Mouse (Mus musculus) midbrain, embryonic 13.5 days (tissue): ENCODE measurements at regions not wholly inside any gene's neighbourhood (a gene's known extent, or its start where the extent isn't known, plus 50 kb on each side); places are given as distances from the start of the nearest gene placed in this dataset.

ENCODE experiments used
- ATAC-seq: fragments of 200-750 bp; cut with Nextera tagmentation; 2 replicates; pipeline ENCODE4 v1.8.0; 2017; ENCODE audit warnings: mild to moderate bottlenecking, moderate TSS enrichment, moderate library complexity
- H3K27ac ChIP-seq: fragments of 300-500 bp; sonication (generic); 2 replicates; pipeline ENCODE4 v1.5.1; 2015; ENCODE audit warnings: inconsistent platforms, mild to moderate bottlenecking, moderate library complexity
- H3K27me3 ChIP-seq: fragments of 300-500 bp; sonication (generic); 2 replicates; pipeline ENCODE4 v1.6.1; 2015; ENCODE audit warnings: mild to moderate bottlenecking, inconsistent platforms
- H3K36me3 ChIP-seq: fragments of 300-500 bp; sonication (generic); 2 replicates; pipeline ENCODE4 v1.6.1; 2015; ENCODE audit warnings: mild to moderate bottlenecking, inconsistent platforms
- H3K4me1 ChIP-seq: fragments of 300-500 bp; sonication (generic); replicated peaks from 2 replicates; pipeline ENCODE4 v1.6.1; 2015; ENCODE audit warnings: inconsistent platforms
- H3K4me2 ChIP-seq: fragments of 300-500 bp; sonication (generic); replicated peaks from 2 replicates; pipeline ENCODE4 v1.6.1; 2015; ENCODE audit warnings: moderate library complexity, mild to moderate bottlenecking, inconsistent platforms
- H3K4me3 ChIP-seq: fragments of 300-500 bp; sonication (generic); replicated peaks from 2 replicates; pipeline ENCODE4 v1.5.1; 2015; ENCODE audit warnings: mild to moderate bottlenecking, inconsistent platforms
- H3K9ac ChIP-seq: fragments of 300-500 bp; sonication (generic); replicated peaks from 2 replicates; pipeline ENCODE4 v1.6.1; 2015; ENCODE audit warnings: mild to moderate bottlenecking, inconsistent platforms
- H3K9me3 ChIP-seq: fragments of 300-500 bp; sonication (generic); 2 replicates; pipeline ENCODE4 v1.6.1; 2016; ENCODE audit warnings: mild to moderate bottlenecking, inconsistent platforms
- WGBS: fragments of 180-500 bp; shearing (Covaris S2); methylation state at CpG from one replicate; pipeline ENCODE4 v1.1.7; 2015; 5-methylcytosine and 5-hydroxymethylcytosine counted together

DNA sequence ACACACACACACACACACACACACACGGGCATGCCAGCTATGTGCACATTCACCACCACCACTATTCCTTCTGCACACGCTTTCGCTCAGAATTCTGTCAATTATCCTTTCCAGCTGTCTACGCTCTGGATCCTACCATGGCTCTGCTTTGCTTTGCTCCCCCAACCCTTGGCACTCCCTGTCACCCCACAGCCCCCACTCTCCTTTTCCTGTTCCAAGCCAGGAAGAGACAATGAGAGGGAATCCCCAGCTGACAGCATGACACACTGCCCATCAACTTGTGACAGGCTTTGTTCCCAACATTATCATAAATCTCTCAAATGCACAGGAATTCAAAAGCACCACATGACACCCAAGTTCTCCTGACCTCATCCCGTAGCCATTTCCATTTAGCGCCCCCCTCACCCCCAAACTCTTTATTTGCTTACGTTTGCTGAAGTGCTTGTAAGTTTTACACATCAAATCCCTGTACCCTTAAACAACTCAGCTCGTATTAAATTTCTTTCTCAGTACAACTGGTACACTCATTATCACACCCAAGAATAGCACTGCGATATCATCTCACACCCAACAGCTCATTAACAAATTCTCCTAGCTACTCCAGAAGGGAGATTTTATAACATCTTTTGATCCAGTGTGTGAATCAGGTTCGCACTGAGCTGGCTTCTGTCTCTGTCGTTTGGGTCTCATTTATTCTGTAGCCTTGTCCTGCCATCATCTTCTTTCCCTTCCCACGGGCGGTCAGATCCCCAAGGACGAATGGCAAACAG lies 140.3 kb downstream of the Ptpn20 start:
- no peak overlapping the region for H3K4me3 ChIP-seq
- H3K27me3 ChIP-seq: no peaks in the 10 kb centered on the region
- H3K9ac ChIP-seq: no peak overlapping the region
- peaks cover 18% of the 10 kb centered on the region for H3K4me1 ChIP-seq
- H3K36me3 ChIP-seq: no peaks in the 10 kb centered on the region
- 58% methylated on average over 14 of the region's 14 CpGs for WGBS
- H3K9me3 ChIP-seq: no peaks in the 10 kb centered on the region
- no peak for ATAC-seq
- no peak overlapping the region for H3K4me2 ChIP-seq
- H3K27ac ChIP-seq: no peak overlapping the region

DNA sequence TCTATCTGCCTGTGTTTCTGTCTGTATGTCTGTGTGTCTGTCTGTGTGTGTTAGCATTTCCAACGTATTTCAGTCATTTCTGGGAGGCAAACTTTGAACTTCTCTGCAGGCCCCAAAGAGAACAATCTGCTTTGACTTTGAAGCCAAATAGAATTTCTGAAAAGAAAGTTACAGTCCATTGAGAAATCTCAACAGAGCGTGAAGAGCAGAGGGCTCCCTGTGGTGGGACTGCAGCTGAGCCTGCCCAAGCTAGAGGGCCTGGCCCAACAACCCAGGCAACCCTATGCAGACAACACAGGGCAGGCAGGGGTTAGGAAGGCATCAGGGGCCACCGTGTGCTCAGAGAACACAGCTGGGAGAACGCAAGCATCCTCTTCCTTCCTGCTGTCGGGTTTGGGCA lies 143.7 kb downstream of the Ptpn20 start:
- Histone ChIP-seq H3K36me3 (no peaks in the 10 kb centered on the region), H3K27me3 (no peaks in the 10 kb centered on the region), H3K27ac (no peak overlapping the region), H3K9ac (no peak overlapping the region), H3K4me3 (no peak overlapping the region), H3K4me1 (peaks cover 18% of the 10 kb centered on the region), H3K4me2 (no peak overlapping the region), H3K9me3 (no peaks in the 10 kb centered on the region)
- WGBS: 24% methylated on average over 5 of the region's 5 CpGs
- ATAC-seq: no peak

DNA sequence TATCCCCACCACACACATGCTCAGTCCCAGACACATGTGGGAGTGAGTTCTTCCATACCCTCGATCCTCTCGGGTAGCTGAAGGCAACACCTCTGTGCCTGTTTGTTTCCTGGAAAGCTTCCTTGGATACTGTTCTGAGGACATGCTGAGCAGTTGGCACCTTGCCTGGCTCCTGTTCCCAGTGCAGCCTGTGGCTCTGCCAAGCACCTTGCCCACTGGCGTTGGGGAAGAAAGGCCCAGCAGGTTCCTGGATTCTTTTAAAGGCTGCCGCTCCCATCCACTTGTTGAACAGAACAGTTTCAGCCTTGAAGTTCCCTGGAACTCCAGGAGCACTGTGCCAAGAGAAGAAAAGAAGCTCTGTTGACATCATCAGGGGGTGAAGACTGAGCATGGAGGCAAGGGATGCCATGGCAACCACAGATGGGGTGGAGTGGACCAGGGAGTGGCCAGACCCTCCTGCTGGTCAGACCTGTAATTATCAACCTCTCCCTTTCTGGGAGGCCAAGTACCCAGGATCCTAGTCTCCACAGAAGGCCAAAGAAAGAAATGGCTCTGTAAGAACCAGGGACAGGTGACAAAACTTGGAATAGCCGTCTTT lies 145.5 kb downstream of the Ptpn20 start:
- Histone ChIP-seq H3K4me3 (no peak overlapping the region), H3K4me2 (no peak overlapping the region), H3K27ac (no peak overlapping the region), H3K36me3 (no peaks in the 10 kb centered on the region), H3K27me3 (no peaks in the 10 kb centered on the region), H3K9me3 (no peaks in the 10 kb centered on the region), H3K4me1 (peaks cover 12% of the 10 kb centered on the region), H3K9ac (no peak overlapping the region)
- ATAC-seq: no peak
- WGBS: 62% methylated on average over 5 of the region's 5 CpGs

DNA sequence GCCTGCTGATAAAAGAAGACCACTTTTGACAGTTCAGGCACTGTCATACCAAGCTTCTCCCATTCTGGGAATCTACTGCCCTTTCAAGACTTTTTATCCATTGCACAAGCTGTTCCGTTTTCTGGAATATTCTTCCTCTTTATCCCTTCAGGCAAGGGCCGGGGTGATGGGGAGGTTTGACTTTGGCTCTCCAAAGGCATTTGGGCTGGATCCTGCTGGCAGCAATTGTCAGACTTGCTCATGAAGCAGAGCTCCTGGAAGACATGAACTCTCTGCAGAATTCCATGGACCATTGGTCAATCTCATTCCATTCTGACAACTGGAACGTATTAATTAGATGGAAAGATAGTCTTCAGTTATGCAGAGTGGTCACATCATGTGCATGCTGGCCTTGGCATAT lies 146.6 kb downstream of the Ptpn20 start:
- H3K27me3 ChIP-seq: no peaks in the 10 kb centered on the region
- H3K9me3 ChIP-seq: no peaks in the 10 kb centered on the region
- no peak overlapping the region for H3K4me2 ChIP-seq
- H3K36me3 ChIP-seq: no peaks in the 10 kb centered on the region
- H3K9ac ChIP-seq: no peak overlapping the region
- no peak overlapping the region for H3K27ac ChIP-seq
- ATAC-seq: no peak
- no peak overlapping the region for H3K4me3 ChIP-seq
- WGBS: 89% methylated on average over 3 of the region's 3 CpGs
- H3K4me1 ChIP-seq: peaks cover 9% of the 10 kb centered on the region; the same call in 1 of the 2 replicates

DNA sequence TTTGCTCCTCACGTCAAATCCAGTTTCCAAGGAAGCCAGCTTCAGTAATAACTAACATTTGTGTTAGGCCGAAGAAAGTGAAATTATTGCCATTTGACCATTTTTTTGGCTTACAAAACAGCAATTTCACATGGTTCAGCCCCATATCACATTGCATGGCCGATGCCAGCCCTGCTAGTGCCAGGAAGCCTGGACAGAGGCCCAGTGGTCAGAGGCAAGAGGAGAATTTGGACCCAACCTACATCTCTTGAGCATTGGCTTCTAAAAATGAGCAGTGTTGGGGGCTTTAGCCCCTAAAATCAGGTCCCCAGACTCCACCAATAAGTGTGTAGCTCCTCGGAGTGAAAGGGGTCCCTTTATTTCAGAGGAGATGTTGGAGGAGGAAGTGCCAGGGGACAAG lies 157.2 kb downstream of the Ptpn20 start:
- H3K4me2 ChIP-seq: no peak overlapping the region
- H3K4me1 ChIP-seq: no peaks in the 10 kb centered on the region
- H3K9ac ChIP-seq: no peak overlapping the region
- H3K9me3 ChIP-seq: no peaks in the 10 kb centered on the region
- H3K27ac ChIP-seq: no peak overlapping the region
- no peaks in the 10 kb centered on the region for H3K36me3 ChIP-seq
- 91% methylated on average over 4 of the region's 4 CpGs for WGBS
- no peaks in the 10 kb centered on the region for H3K27me3 ChIP-seq
- no peak for ATAC-seq
- no peak overlapping the region for H3K4me3 ChIP-seq

DNA sequence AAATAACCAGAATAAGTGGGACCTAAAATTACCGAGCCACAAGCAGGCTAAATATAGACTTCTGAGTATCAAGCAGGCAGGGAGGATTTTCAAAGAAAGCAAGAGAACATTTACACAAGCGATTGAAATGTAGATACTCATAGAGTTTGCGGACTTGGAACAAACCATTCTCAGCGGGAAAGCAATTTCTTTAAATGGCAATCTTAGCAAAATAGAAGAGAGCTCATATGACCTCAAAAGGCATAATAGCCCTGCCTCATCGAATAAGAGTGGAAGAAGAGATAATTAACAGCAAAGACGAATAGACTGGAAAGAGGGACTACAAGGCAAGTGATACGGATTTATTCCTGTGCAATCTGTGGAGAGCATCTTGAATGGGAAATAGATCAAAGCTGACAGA lies 163.7 kb upstream of the Gdf10 start:
- H3K4me1 ChIP-seq: no peaks in the 10 kb centered on the region
- H3K4me3 ChIP-seq: no peak overlapping the region
- no peaks in the 10 kb centered on the region for H3K9me3 ChIP-seq
- no peaks in the 10 kb centered on the region for H3K36me3 ChIP-seq
- H3K9ac ChIP-seq: no peak overlapping the region
- H3K4me2 ChIP-seq: no peak overlapping the region
- no peak overlapping the region for H3K27ac ChIP-seq
- no peak for ATAC-seq
- H3K27me3 ChIP-seq: no peaks in the 10 kb centered on the region
- 66% methylated on average over 7 of the region's 7 CpGs for WGBS

DNA sequence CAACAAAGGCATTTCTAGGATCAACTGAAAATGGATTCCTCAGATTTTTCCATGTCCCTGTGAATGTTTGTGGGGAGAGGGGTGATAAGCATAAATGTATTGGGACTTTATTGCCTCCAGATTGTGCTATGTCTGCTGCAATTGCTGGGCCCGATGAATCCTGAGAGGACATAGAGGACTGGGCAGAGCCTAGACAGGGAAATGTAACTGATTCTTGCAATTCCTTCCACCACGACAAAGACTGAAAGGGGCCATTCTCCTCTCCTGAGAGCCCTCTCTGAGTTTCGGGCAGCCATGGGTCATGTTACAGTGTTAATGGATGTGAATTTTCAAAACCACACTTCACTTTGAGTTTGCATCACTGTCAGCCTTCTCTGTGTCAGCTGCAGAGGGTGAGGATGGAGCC lies 159.7 kb upstream of the Gdf10 start:
- WGBS: 72% methylated on average over 3 of the region's 3 CpGs
- Histone ChIP-seq H3K4me1 (no peaks in the 10 kb centered on the region), H3K9ac (no peak overlapping the region), H3K9me3 (no peaks in the 10 kb centered on the region), H3K4me2 (no peak overlapping the region), H3K27ac (no peak overlapping the region), H3K36me3 (no peaks in the 10 kb centered on the region), H3K4me3 (no peak overlapping the region), H3K27me3 (no peaks in the 10 kb centered on the region)
- no peak for ATAC-seq

DNA sequence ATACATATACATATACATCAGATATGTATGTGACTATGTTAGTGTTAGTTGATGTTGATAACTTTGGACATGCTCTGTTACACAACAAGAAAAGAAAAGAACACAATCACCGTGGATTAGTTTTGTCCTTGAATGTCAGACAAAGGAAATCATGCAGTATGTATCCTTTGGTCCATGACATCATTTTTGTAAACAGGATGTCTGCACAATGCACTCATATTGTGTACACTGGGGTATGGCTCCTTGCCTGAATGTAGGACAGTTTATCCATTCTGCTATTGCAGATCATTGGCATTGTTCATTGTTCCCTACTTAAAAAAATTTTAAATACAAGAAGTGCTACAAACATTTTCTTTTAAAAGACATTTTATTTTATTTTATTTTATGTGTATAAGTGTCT lies 157.6 kb upstream of the Gdf10 start:
- Histone ChIP-seq H3K4me3 (no peak overlapping the region), H3K27ac (no peak overlapping the region), H3K36me3 (no peaks in the 10 kb centered on the region), H3K9me3 (no peaks in the 10 kb centered on the region), H3K27me3 (no peaks in the 10 kb centered on the region), H3K9ac (no peak overlapping the region), H3K4me2 (no peak overlapping the region), H3K4me1 (no peaks in the 10 kb centered on the region)
- WGBS: 85% methylated on average over 1 of the region's 1 CpGs
- ATAC-seq: no peak

DNA sequence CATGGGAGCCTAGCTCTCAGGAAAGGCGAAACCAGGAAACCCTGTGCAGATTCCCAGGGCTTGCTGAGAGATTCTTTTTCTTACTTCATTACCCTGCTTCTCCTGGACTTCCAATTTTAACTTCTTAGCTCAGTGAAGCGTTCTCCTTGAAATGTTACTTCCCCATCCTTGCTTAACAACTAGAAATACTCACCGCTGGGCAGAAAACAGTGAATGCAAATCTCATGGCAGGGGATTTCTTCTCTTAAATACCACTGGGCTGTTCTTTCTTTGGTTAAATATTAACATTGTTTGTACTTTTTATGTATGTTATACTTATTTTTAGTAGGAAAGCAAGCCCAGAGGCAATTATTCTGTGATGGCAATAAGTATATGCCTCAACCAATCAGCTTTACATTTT lies 151.0 kb upstream of the Gdf10 start:
- no peak overlapping the region for H3K4me2 ChIP-seq
- no peak overlapping the region for H3K4me3 ChIP-seq
- no peak overlapping the region for H3K27ac ChIP-seq
- no peaks in the 10 kb centered on the region for H3K4me1 ChIP-seq
- no peak for ATAC-seq
- no peaks in the 10 kb centered on the region for H3K9me3 ChIP-seq
- WGBS: 81% methylated on average over 3 of the region's 3 CpGs
- H3K9ac ChIP-seq: no peak overlapping the region
- no peaks in the 10 kb centered on the region for H3K36me3 ChIP-seq
- H3K27me3 ChIP-seq: no peaks in the 10 kb centered on the region

DNA sequence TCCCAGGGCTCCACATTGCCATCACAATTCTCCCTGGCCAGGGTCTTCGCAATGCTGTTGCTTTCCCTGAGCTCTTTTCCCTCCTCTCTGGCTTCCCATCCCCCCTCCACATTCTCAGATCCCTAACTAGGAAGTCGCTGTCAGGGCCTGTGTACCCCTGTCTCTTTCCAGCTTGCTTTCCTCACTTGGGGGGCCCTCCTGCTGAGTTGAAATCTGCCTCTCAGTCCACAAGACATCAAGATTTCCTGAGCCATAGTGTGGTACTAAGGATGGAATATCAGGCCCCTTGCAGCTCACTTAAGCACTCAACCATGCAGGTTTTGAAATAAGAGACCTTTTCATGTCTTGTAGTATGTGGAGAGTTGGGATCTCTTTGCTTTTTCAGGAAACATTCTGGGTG lies 133.8 kb upstream of the Gdf10 start:
- no peak for ATAC-seq
- Histone ChIP-seq H3K4me3 (no peak overlapping the region), H3K9me3 (no peaks in the 10 kb centered on the region), H3K9ac (no peak overlapping the region), H3K4me2 (no peak overlapping the region), H3K36me3 (no peaks in the 10 kb centered on the region), H3K27ac (no peak overlapping the region), H3K4me1 (no peaks in the 10 kb centered on the region), H3K27me3 (no peaks in the 10 kb centered on the region)
- WGBS: 37% methylated on average over 2 of the region's 2 CpGs

DNA sequence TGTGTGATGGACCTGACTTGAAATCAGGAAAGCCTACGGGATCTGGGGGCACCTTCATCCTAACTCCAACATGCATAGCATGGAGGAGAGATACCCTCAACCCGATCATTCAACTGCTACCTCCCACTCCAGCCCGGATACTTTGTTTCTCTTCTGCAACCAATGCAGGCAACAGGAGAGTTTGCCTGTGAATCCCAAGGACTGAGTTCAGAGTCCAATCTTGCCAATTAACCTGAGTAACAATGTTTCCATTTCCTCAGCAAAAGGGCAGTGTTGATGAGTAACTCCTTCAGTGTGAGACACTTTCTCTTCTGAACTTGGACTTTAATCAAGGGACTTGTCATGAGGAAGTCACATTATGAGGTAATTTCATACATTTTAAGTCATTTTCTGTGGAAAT lies 129.1 kb upstream of the Gdf10 start:
- no peaks in the 10 kb centered on the region for H3K27me3 ChIP-seq
- H3K36me3 ChIP-seq: no peaks in the 10 kb centered on the region
- no peak for ATAC-seq
- no peak overlapping the region for H3K9ac ChIP-seq
- H3K4me1 ChIP-seq: peaks cover 9% of the 10 kb centered on the region; the same call in 1 of the 2 replicates
- no peak overlapping the region for H3K27ac ChIP-seq
- WGBS: 80% methylated on average over 3 of the region's 3 CpGs
- H3K4me3 ChIP-seq: no peak overlapping the region
- no peak overlapping the region for H3K4me2 ChIP-seq
- H3K9me3 ChIP-seq: no peaks in the 10 kb centered on the region

DNA sequence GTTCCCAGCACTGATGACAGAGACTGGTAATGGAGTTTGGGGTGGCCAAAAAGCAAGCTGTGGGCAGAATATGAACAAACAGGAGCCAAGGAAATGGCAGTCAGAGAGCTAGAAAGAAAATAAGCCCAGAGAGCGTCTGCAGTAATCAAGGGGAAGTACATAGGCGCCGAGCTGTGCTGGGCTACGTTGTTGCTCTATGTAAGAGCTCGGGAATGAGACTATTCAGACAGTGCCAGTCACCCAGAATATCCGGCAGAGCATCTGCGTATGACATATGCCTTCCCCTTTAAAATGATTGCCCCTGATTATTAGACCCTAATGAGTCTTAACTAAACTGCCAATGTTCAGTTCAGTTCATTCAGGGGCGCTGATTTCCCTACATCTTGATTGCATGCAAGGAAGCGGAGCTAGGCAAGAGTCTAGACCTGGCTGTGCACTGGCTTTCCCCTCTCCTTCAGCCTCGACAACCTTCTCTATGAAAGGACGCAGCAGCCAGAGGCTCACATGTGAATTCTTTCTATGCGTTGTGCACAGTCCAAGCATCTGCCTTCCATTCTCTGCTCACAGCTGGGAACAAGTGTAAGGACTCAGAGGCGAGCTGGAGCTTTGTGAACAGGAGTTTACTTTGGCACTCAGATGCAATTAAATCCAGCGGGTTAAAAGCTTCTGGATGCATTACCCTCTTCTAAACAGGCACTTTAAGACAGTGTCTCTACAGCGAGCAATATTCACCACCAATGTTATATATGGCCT lies 125.7 kb upstream of the Gdf10 start:
- Histone ChIP-seq H3K36me3 (no peaks in the 10 kb centered on the region), H3K4me3 (no peak overlapping the region), H3K27ac (no peak overlapping the region), H3K9ac (no peak overlapping the region; the same call in 1 of the 2 replicates), H3K9me3 (no peaks in the 10 kb centered on the region), H3K4me2 (no peak overlapping the region), H3K27me3 (no peaks in the 10 kb centered on the region), H3K4me1 (peaks cover 9% of the 10 kb centered on the region; the same call in 1 of the 2 replicates)
- ATAC-seq: no peak
- WGBS: 67% methylated on average over 15 of the region's 15 CpGs
